Mouse (Mus musculus) kidney, embryonic 15.5 days (tissue): Measurements from ENCODE around the gene Ldlrap1. TPM values are rescaled to one million over a fixed set of nuclear protein-coding genes. Genes with fewer than 3 reads are reported as not detected.
"Not testable (repeated sequence)": the region's sequence is repeated elsewhere in the genome, so short reads cannot be mapped to it uniquely, and the experiment has no call there.

Source experiments
- ATAC-seq: fragments of 200-750 bp; cut with Nextera tagmentation; replicated peaks from 2 replicates; pipeline ENCODE4 v1.8.0; 2017; ENCODE audit warnings: moderate TSS enrichment; ENCODE audit not compliant: low FRiP score
- H3K27ac ChIP-seq: fragments of 300-500 bp; sonication (generic); 2 replicates; pipeline ENCODE4 v1.5.1; 2015; ENCODE audit warnings: mild to moderate bottlenecking, inconsistent platforms
- H3K27me3 ChIP-seq: fragments of 300-500 bp; sonication (generic); 2 replicates; pipeline ENCODE4 v1.6.1; 2015; ENCODE audit warnings: inconsistent platforms
- H3K36me3 ChIP-seq: fragments of 300-500 bp; sonication (generic); 2 replicates; pipeline ENCODE4 v1.6.1; 2015; ENCODE audit warnings: inconsistent platforms
- H3K4me1 ChIP-seq: fragments of 300-500 bp; sonication (generic); 2 replicates; pipeline ENCODE4 v1.6.1; 2015; ENCODE audit warnings: inconsistent platforms
- H3K4me2 ChIP-seq: fragments of 300-500 bp; sonication (generic); 2 replicates; pipeline ENCODE4 v1.6.1; 2015; ENCODE audit warnings: moderate library complexity, mild to moderate bottlenecking, inconsistent platforms
- H3K4me3 ChIP-seq: fragments of 300-500 bp; sonication (generic); replicated peaks from 2 replicates; pipeline ENCODE4 v1.5.1; 2015; ENCODE audit warnings: mild to moderate bottlenecking, inconsistent platforms
- H3K9ac ChIP-seq: fragments of 300-500 bp; sonication (generic); 2 replicates; pipeline ENCODE4 v1.6.1; 2015; ENCODE audit warnings: mild to moderate bottlenecking, inconsistent platforms
- H3K9me3 ChIP-seq: fragments of 300-500 bp; sonication (generic); replicated peaks from 2 replicates; pipeline ENCODE4 v1.6.1; 2016; ENCODE audit warnings: inconsistent platforms
- WGBS: fragments of 180-500 bp; shearing (Covaris S2); methylation state at CpG from one replicate; pipeline ENCODE4 v1.1.7; 2015; ENCODE audit warnings: mixed read lengths; 5-methylcytosine and 5-hydroxymethylcytosine counted together
- polyA plus RNA-seq: library from polyadenylated mRNA; unstranded; fragments of >200 nt; fragmentation: Nextera tagmentation; extraction: Ambion mirVana; gene quantifications from 2 replicates; pipeline ENCODE4 v1.2.1, GENCODE M21; 2015

The Ldlrap1 gene
- polyA plus RNA-seq, 1 experiment from 2014 or later = 23.6 TPM

- no peak; the same call in 1 of the 2 replicates for ATAC-seq
- H3K36me3 ChIP-seq = peaks cover 11% of the 10 kb centered on the region; the same call in 1 of the 2 replicates
- no peaks in the 10 kb centered on the region for H3K27me3 ChIP-seq
- no peaks in the 10 kb centered on the region for H3K9me3 ChIP-seq
- H3K4me1 ChIP-seq = peaks cover 33% of the 10 kb centered on the region
- H3K4me2 ChIP-seq = no peak overlapping the region
- 31% methylated on average over 7 of the region's 7 CpGs for WGBS
- 0 out of 2 replicates have a peak overlapping the region, but pooled peaks have one; percentile 18 for H3K27ac ChIP-seq
- H3K4me3 ChIP-seq = no peak overlapping the region
- H3K9ac ChIP-seq = no peak overlapping the region
Observed at GRCm38 (mm10) chr4:134796581-134797361, 28.9 kb upstream of the Ldlrap1 start.

GRCm38 (mm10) chr4:134795819-134796485 is 28.1 kb upstream of the Ldlrap1 start:
- no peak for ATAC-seq
- Histone ChIP-seq H3K9me3 (no peaks in the 10 kb centered on the region), H3K4me2 (no peak overlapping the region), H3K27ac (no peak overlapping the region), H3K9ac (no peak overlapping the region), H3K4me1 (peaks cover 26% of the 10 kb centered on the region), H3K36me3 (peaks cover 3% of the 10 kb centered on the region; the same call in 1 of the 2 replicates), H3K27me3 (no peaks in the 10 kb centered on the region), H3K4me3 (no peak overlapping the region)
- whole genome bisulfite sequencing = 76% methylated on average over 5 of the region's 5 CpGs

- H3K27me3 ChIP-seq, ATAC-seq, H3K9ac ChIP-seq, H3K27ac ChIP-seq, H3K36me3 ChIP-seq, H3K4me2 ChIP-seq, H3K4me3 ChIP-seq, H3K9me3 ChIP-seq: not testable (repeated sequence)
- peaks cover 23% of the 10 kb centered on the region for H3K4me1 ChIP-seq
Observed at GRCm38 (mm10) chr4:134794959-134795358, 27.1 kb upstream of the Ldlrap1 start.

GRCm38 (mm10) chr4:134793213-134793956 is 25.6 kb upstream of the Ldlrap1 start:
- H3K9me3 ChIP-seq = no peaks in the 10 kb centered on the region
- no peak for ATAC-seq
- H3K4me1 ChIP-seq = peaks cover 16% of the 10 kb centered on the region
- no peaks in the 10 kb centered on the region for H3K36me3 ChIP-seq
- no peak overlapping the region for H3K9ac ChIP-seq
- no peaks in the 10 kb centered on the region for H3K27me3 ChIP-seq
- H3K27ac ChIP-seq = no peak overlapping the region
- H3K4me2 ChIP-seq = no peak overlapping the region
- WGBS = 50% methylated on average over 10 of the region's 10 CpGs
- H3K4me3 ChIP-seq = no peak overlapping the region

- H3K4me1 ChIP-seq = peaks cover 13% of the 10 kb centered on the region
- 75% methylated on average over 6 of the region's 6 CpGs for WGBS
- no peaks in the 10 kb centered on the region for H3K36me3 ChIP-seq
- H3K9ac ChIP-seq = no peak overlapping the region
- no peaks in the 10 kb centered on the region for H3K27me3 ChIP-seq
- no peak overlapping the region for H3K4me3 ChIP-seq
- no peak overlapping the region for H3K27ac ChIP-seq
- no peak for ATAC-seq
- no peak overlapping the region for H3K4me2 ChIP-seq
- H3K9me3 ChIP-seq = no peaks in the 10 kb centered on the region
Observed at GRCm38 (mm10) chr4:134791731-134792130, 23.9 kb upstream of the Ldlrap1 start.

GRCm38 (mm10) chr4:134786946-134787345 is 19.1 kb upstream of the Ldlrap1 start:
- WGBS = 36% methylated on average over 10 of the region's 10 CpGs
- H3K4me2 ChIP-seq = no peak overlapping the region
- no peak overlapping the region for H3K27ac ChIP-seq
- ATAC-seq = peak; percentile 26; the same call in 1 of the 2 replicates
- H3K9me3 ChIP-seq = no peaks in the 10 kb centered on the region
- H3K4me1 ChIP-seq = 0 out of 2 replicates have a peak, but pooled peaks cover 3% of the 10 kb centered on the region
- H3K9ac ChIP-seq = no peak overlapping the region
- no peaks in the 10 kb centered on the region for H3K27me3 ChIP-seq
- H3K36me3 ChIP-seq = no peaks in the 10 kb centered on the region
- no peak overlapping the region for H3K4me3 ChIP-seq

- Histone ChIP-seq H3K4me2 (no peak overlapping the region), H3K27me3 (no peaks in the 10 kb centered on the region), H3K27ac (no peak overlapping the region), H3K9ac (no peak overlapping the region), H3K4me1 (peaks cover 9% of the 10 kb centered on the region), H3K9me3 (no peaks in the 10 kb centered on the region), H3K36me3 (no peaks in the 10 kb centered on the region), H3K4me3 (no peak overlapping the region)
- no peak for ATAC-seq
- WGBS = 57% methylated on average over 5 of the region's 5 CpGs
Observed at GRCm38 (mm10) chr4:134784701-134785100, 16.9 kb upstream of the Ldlrap1 start.

GRCm38 (mm10) chr4:134779136-134779934 is 11.5 kb upstream of the Ldlrap1 start:
- H3K4me3 ChIP-seq = no peak overlapping the region
- no peak overlapping the region for H3K9ac ChIP-seq
- no peaks in the 10 kb centered on the region for H3K36me3 ChIP-seq
- peak overlapping the region; percentile 54; the same call in 1 of the 2 replicates for H3K27ac ChIP-seq
- H3K4me2 ChIP-seq = no peak overlapping the region
- H3K9me3 ChIP-seq = no peaks in the 10 kb centered on the region
- 37% methylated on average over 14 of the region's 14 CpGs for WGBS
- ATAC-seq = no peak; the same call in 1 of the 2 replicates
- peaks cover 32% of the 10 kb centered on the region for H3K4me1 ChIP-seq
- H3K27me3 ChIP-seq = no peaks in the 10 kb centered on the region

- H3K27me3 ChIP-seq = no peaks in the 10 kb centered on the region
- H3K27ac ChIP-seq = 0 out of 2 replicates have a peak overlapping the region, but pooled peaks have one; percentile 0
- no peak for ATAC-seq
- H3K9me3 ChIP-seq = no peaks in the 10 kb centered on the region
- WGBS = 33% methylated on average over 7 of the region's 7 CpGs
- no peak overlapping the region for H3K4me3 ChIP-seq
- H3K4me2 ChIP-seq = no peak overlapping the region
- H3K9ac ChIP-seq = no peak overlapping the region
- H3K4me1 ChIP-seq = peaks cover 40% of the 10 kb centered on the region
- no peaks in the 10 kb centered on the region for H3K36me3 ChIP-seq
Observed at GRCm38 (mm10) chr4:134776246-134776645, 8.4 kb upstream of the Ldlrap1 start.

GRCm38 (mm10) chr4:134775234-134775944 is 7.6 kb upstream of the Ldlrap1 start:
- Histone ChIP-seq H3K27ac (0 out of 2 replicates have a peak overlapping the region, but pooled peaks have one; percentile 0), H3K4me1 (peaks cover 40% of the 10 kb centered on the region), H3K9ac (no peak overlapping the region), H3K9me3 (no peaks in the 10 kb centered on the region), H3K4me2 (no peak overlapping the region), H3K27me3 (no peaks in the 10 kb centered on the region), H3K4me3 (no peak overlapping the region), H3K36me3 (no peaks in the 10 kb centered on the region)
- peak; percentile 33; the same call in 1 of the 2 replicates for ATAC-seq
- WGBS = 43% methylated on average over 14 of the region's 14 CpGs

GRCm38 (mm10) chr4:134774126-134774525 is 6.3 kb upstream of the Ldlrap1 start:
- H3K9ac ChIP-seq = no peak overlapping the region
- no peak for ATAC-seq
- H3K27ac ChIP-seq = no peak overlapping the region
- 0 out of 2 replicates have a peak, but pooled peaks cover 3% of the 10 kb centered on the region for H3K27me3 ChIP-seq
- H3K4me3 ChIP-seq = no peak overlapping the region
- H3K36me3 ChIP-seq = no peaks in the 10 kb centered on the region
- WGBS = 75% methylated on average over 6 of the region's 6 CpGs
- H3K4me1 ChIP-seq = peaks cover 34% of the 10 kb centered on the region
- no peak overlapping the region for H3K4me2 ChIP-seq
- H3K9me3 ChIP-seq = no peaks in the 10 kb centered on the region
